Mouse (Mus musculus) lung, embryonic 16.5 days (tissue): ENCODE results near the gene Pax5. TPM values are rescaled to one million over a fixed set of nuclear protein-coding genes. Genes with fewer than 3 reads are reported as not detected.

Source experiments
- ATAC-seq: fragments of 200-750 bp; cut with Nextera tagmentation; 2 replicates; pipeline ENCODE4 v1.8.0; 2017; ENCODE audit warnings: low read depth, mild to moderate bottlenecking, moderate library complexity
- H3K27ac ChIP-seq: fragments of 300-500 bp; sonication (generic); 2 replicates; pipeline ENCODE4 v1.5.1; 2014; ENCODE audit warnings: mild to moderate bottlenecking, control low read depth, low read length
- H3K27me3 ChIP-seq: fragments of 300-500 bp; sonication (generic); 2 replicates; pipeline ENCODE4 v1.6.1; 2014; ENCODE audit warnings: low read depth, low read length, mixed read lengths; ENCODE audit not compliant: control insufficient read depth, insufficient read depth
- H3K36me3 ChIP-seq: fragments of 300-500 bp; sonication (generic); 2 replicates; pipeline ENCODE4 v1.6.1; 2014; ENCODE audit warnings: low read length; ENCODE audit not compliant: control insufficient read depth, insufficient read depth
- H3K4me1 ChIP-seq: fragments of 300-500 bp; sonication (generic); replicated peaks from 2 replicates; pipeline ENCODE4 v1.6.1; 2014; ENCODE audit warnings: low read length, mixed read lengths; ENCODE audit not compliant: control insufficient read depth, insufficient read depth
- H3K4me2 ChIP-seq: fragments of 300-500 bp; sonication (generic); 2 replicates; pipeline ENCODE4 v1.6.1; 2014; ENCODE audit warnings: low read depth, low read length, control low read depth
- H3K4me3 ChIP-seq: fragments of 300-500 bp; sonication (generic); 2 replicates; pipeline ENCODE4 v1.5.1; 2014; ENCODE audit warnings: mild to moderate bottlenecking, low read length, control low read depth
- H3K9ac ChIP-seq: fragments of 300-500 bp; sonication (generic); 2 replicates; pipeline ENCODE4 v1.6.1; 2014; ENCODE audit warnings: low read length, control low read depth
- H3K9me3 ChIP-seq: fragments of 300-500 bp; sonication (generic); 2 replicates; pipeline ENCODE4 v1.6.1; 2016; ENCODE audit warnings: low read length; ENCODE audit not compliant: control insufficient read depth
- WGBS: fragments of 180-500 bp; shearing (Covaris S2); extraction: QIAGEN DNeasy Blood & Tissue Kit; methylation state at CpG from one replicate; pipeline ENCODE4 v1.1.7; 2014; 5-methylcytosine and 5-hydroxymethylcytosine counted together
- polyA plus RNA-seq: library from polyadenylated mRNA; unstranded; fragments of >200 nt; fragmentation: Nextera tagmentation; extraction: Ambion mirVana; gene quantifications from 2 replicates; pipeline ENCODE4 v1.2.1, GENCODE M21; 2015

Gene Pax5
- polyA plus RNA-seq, 1 experiment from 2014 or later: not detected

DNA sequence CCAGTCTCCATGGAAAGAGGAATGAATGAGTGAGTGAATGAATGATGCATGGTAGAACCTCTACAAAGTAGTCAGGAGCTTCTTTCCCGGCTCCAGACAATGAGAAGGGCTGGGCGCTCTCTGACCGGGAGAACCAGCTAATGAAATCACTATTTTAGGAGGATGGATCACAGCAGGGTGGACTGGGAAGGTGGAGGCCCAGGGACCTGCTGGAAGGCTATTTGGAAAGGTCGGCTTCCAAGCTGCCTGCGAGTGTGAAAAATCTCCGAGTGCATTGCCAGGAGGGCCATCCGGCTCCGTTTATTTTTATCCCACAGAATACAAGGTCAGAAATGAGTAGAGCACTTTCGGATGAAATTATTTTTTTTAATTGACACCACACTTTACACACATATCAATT is 112.3 kb downstream of the Pax5 start:
- no peak overlapping the region for H3K27ac ChIP-seq
- no peak overlapping the region for H3K4me2 ChIP-seq
- no peaks in the 10 kb centered on the region for H3K27me3 ChIP-seq
- H3K9me3 ChIP-seq: no peaks in the 10 kb centered on the region
- ATAC-seq: no peak
- no peak overlapping the region for H3K4me3 ChIP-seq
- no peak overlapping the region for H3K9ac ChIP-seq
- H3K4me1 ChIP-seq: peaks cover 13% of the 10 kb centered on the region
- WGBS: 71% methylated on average over 9 of the region's 9 CpGs
- no peaks in the 10 kb centered on the region for H3K36me3 ChIP-seq

DNA sequence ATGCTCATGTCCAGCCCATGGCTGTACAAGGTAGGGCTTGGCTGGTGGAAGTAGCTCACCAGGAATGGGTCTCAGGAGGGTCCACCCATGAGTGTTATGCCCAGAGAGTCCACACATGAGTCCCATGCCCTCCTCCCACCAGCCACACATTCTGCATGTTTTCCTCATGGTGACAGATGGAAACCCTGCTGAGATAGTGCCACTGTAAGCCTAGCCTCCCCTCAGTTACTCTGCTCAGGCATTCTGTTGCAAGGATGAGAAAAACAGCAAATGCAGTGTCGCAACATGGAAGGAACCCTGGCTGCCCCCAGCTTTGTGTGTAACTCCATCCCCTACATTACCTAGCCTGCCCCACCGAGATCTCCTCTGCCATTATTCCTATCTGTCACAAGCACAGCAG is 117.2 kb downstream of the Pax5 start:
- no peak overlapping the region for H3K4me3 ChIP-seq
- no peaks in the 10 kb centered on the region for H3K9me3 ChIP-seq
- H3K4me1 ChIP-seq: no peaks in the 10 kb centered on the region
- no peaks in the 10 kb centered on the region for H3K36me3 ChIP-seq
- H3K4me2 ChIP-seq: no peak overlapping the region
- no peak overlapping the region for H3K27ac ChIP-seq
- no peaks in the 10 kb centered on the region for H3K27me3 ChIP-seq
- ATAC-seq: no peak
- no peak overlapping the region for H3K9ac ChIP-seq
- 85% methylated on average over 2 of the region's 2 CpGs for WGBS

DNA sequence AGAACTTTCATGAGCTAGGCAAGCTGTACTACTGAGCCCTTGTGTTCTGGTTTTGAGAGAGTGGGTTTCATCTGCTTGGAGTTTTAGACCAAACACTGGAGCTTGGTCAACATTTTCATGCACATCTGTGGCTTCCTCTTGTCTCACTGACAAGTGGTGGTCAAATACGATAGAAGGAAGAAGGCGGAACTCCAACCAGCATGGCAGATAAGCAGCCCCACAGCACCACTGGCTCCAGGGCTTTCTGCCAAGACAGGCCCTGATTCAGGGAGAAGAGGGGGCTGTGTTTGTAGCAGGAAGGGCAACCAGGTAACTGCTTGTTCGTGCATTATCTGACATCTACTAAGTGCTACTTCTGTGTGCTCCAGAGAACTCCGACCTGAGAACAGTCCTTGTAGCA is 127.6 kb downstream of the Pax5 start:
- H3K4me1 ChIP-seq: no peaks in the 10 kb centered on the region
- 41% methylated on average over 4 of the region's 4 CpGs for WGBS
- H3K9ac ChIP-seq: no peak overlapping the region
- no peaks in the 10 kb centered on the region for H3K9me3 ChIP-seq
- no peak for ATAC-seq
- no peaks in the 10 kb centered on the region for H3K27me3 ChIP-seq
- H3K4me3 ChIP-seq: no peak overlapping the region
- no peak overlapping the region for H3K4me2 ChIP-seq
- H3K36me3 ChIP-seq: no peaks in the 10 kb centered on the region
- H3K27ac ChIP-seq: no peak overlapping the region

DNA sequence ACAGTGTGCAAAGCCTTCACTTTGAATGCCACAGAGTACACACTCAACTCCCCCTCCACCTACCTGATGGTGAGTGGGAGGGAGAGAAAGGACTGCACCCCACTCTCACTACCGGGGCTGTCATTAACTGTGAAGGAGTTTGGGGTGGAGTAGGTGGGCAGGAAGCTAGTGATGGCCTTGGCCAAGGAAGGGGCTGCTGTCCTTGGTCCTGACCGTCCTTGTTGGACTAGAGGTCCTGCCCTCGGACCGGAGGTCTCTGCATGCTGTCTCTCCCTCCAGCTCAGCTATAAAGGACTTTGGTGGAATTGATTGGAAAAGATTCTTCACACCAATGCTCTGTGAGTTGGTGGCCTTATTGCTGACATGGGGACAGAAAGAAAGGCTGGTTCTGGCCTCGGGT is 131.7 kb downstream of the Pax5 start:
- H3K4me1 ChIP-seq: no peaks in the 10 kb centered on the region
- WGBS: 40% methylated on average over 5 of the region's 5 CpGs

DNA sequence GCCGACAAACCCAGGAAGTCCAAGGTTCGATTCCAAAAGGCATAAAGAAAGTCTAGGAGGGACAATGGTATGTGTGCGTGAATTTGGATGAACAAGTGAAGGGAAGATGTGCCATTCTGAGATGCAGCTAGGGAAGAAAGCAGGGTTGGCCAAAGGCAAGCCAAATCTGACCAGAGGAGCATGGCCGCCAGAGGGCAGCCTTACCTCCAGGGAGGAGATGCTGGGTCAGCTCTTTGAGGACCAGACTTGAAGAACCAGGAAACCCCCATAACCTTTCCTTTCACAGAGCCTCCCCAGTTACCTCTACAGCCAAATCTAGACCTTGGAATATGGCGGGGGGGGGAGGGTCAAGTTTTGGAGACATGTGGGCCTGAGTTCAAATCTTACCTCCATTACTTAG is 133.0 kb downstream of the Pax5 start:
- Histone ChIP-seq H3K36me3 (no peaks in the 10 kb centered on the region), H3K27me3 (no peaks in the 10 kb centered on the region), H3K9me3 (no peaks in the 10 kb centered on the region), H3K4me1 (no peaks in the 10 kb centered on the region), H3K4me2 (no peak overlapping the region), H3K27ac (no peak overlapping the region), H3K4me3 (no peak overlapping the region), H3K9ac (no peak overlapping the region)
- WGBS: 41% methylated on average over 5 of the region's 5 CpGs
- ATAC-seq: no peak

More for the DNA sequence above, 131.7 kb downstream of the Pax5 start:
- Histone ChIP-seq H3K27me3 (no peaks in the 10 kb centered on the region), H3K4me2 (no peak overlapping the region), H3K9me3 (no peaks in the 10 kb centered on the region), H3K27ac (no peak overlapping the region), H3K4me3 (no peak overlapping the region), H3K36me3 (no peaks in the 10 kb centered on the region), H3K9ac (no peak overlapping the region)
- no peak for ATAC-seq

DNA sequence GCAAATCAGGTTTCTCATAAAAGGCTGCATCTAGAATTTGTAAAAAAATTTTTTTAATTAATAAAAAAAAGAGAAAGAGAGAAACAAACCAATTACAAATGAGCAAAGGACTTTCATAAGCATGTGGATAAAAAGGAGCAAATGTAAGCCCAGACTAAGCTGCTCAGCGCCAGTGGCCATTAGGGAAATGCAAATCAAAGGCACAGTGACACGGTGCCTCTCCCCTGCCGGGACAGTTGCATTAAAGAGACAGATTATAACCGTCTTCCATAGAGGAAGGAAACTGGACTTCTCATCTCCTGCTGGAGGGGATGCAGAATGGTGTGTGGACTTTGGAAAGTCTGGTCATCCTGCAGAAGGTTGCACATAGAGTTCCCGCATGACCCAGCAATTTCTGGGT is 133.5 kb downstream of the Pax5 start:
- Histone ChIP-seq H3K4me2 (no peak overlapping the region), H3K27ac (no peak overlapping the region), H3K27me3 (no peaks in the 10 kb centered on the region), H3K9me3 (no peaks in the 10 kb centered on the region), H3K4me1 (no peaks in the 10 kb centered on the region), H3K4me3 (no peak overlapping the region), H3K36me3 (no peaks in the 10 kb centered on the region), H3K9ac (no peak overlapping the region)
- 38% methylated on average over 5 of the region's 5 CpGs for WGBS
- no peak for ATAC-seq

DNA sequence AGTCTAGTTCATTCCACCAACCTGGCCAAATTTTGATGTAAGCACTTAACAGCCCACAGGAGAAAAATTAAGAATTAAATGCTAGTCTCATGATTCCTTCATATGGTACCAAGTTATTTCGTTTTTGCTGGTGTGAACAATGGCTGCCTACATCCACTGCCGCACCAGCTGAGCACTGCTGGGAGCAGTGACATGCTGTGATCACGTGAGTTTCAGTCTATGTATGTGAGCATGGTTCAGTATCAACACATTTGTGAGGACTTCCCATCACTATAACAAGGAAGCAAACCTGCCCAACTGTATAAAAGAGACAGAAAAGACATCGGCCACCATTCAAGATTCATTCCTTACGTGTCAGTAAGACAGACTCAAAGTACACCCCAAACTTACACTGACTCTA is 137.3 kb downstream of the Pax5 start:
- Histone ChIP-seq H3K9me3 (no peaks in the 10 kb centered on the region), H3K4me2 (no peak overlapping the region), H3K36me3 (no peaks in the 10 kb centered on the region), H3K9ac (no peak overlapping the region), H3K4me3 (no peak overlapping the region), H3K4me1 (no peaks in the 10 kb centered on the region), H3K27me3 (no peaks in the 10 kb centered on the region), H3K27ac (no peak overlapping the region)
- WGBS: 73% methylated on average over 5 of the region's 5 CpGs
- no peak for ATAC-seq

DNA sequence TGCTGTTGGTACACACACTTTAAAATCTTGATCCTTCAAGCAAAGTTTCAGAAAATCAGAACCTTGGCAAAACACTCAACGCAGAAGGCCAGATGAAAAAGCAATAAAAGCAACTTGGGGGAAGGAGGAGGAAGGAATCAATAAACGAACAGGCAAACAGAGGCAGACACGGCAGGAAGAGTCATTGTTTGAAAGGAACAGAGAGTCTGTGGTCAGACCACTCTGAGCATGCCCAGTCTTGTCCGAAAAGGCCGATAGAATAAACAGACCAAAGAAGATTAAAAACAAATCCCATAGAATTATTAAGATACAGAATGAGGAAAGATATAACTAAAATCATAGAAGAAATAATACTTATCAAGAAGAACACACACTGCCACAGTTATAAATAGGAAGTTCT is 137.9 kb downstream of the Pax5 start:
- H3K36me3 ChIP-seq: no peaks in the 10 kb centered on the region
- H3K4me3 ChIP-seq: no peak overlapping the region
- ATAC-seq: no peak
- no peaks in the 10 kb centered on the region for H3K9me3 ChIP-seq
- 40% methylated on average over 5 of the region's 5 CpGs for WGBS
- H3K27ac ChIP-seq: no peak overlapping the region
- H3K9ac ChIP-seq: no peak overlapping the region
- no peaks in the 10 kb centered on the region for H3K4me1 ChIP-seq
- H3K27me3 ChIP-seq: no peaks in the 10 kb centered on the region
- no peak overlapping the region for H3K4me2 ChIP-seq

DNA sequence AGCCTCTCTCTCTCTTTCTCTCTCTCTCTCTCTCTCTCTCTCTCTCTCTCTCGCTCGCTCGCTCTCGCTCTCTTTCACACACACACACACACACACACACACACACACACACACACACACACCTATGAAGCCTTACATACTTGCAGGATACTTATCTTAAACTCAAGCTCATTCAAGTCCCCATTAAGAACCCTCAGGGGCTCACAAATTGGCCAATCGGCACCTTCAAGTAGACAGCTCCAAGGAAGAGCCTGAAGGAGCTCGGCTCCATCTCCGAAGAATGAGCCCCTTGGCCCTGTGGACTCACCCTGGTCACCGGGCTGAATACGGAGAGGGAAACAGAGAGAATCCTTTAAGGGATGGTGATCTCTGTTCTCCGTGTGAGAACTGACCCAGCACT is 141.1 kb downstream of the Pax5 start:
- no peaks in the 10 kb centered on the region for H3K36me3 ChIP-seq
- H3K9ac ChIP-seq: no peak overlapping the region
- 58% methylated on average over 10 of the region's 10 CpGs for WGBS
- no peaks in the 10 kb centered on the region for H3K9me3 ChIP-seq
- no peak overlapping the region for H3K4me2 ChIP-seq
- H3K27me3 ChIP-seq: peaks cover 8% of the 10 kb centered on the region
- peak; percentile 62; the same call in 1 of the 2 replicates for ATAC-seq
- no peaks in the 10 kb centered on the region for H3K4me1 ChIP-seq
- no peak overlapping the region for H3K4me3 ChIP-seq
- H3K27ac ChIP-seq: no peak overlapping the region

DNA sequence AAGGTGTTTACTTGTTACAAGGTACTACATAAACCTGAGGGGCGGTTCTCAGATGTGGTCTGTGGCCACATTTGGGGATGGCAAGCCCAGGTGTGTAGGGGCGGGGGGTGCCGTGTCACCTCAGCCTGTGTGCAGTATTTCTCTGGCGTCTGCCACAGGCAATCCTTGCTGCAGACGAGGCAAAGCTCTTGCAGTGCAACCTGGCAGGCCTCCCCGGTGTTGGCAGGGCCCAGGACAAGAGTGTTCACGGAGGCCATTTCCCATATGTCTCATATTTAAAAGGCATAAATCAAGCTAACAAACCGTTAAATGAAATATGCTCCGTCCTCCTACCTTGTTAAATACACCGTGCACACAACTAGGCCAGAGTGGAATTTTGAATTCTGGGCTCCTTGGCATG is 141.6 kb downstream of the Pax5 start:
- 61% methylated on average over 10 of the region's 10 CpGs for WGBS
- H3K36me3 ChIP-seq: no peaks in the 10 kb centered on the region
- no peak for ATAC-seq

More for the DNA sequence above, 141.6 kb downstream of the Pax5 start:
- H3K9me3 ChIP-seq: no peaks in the 10 kb centered on the region
- no peak overlapping the region for H3K4me3 ChIP-seq
- no peaks in the 10 kb centered on the region for H3K4me1 ChIP-seq
- peaks cover 9% of the 10 kb centered on the region for H3K27me3 ChIP-seq
- no peak overlapping the region for H3K4me2 ChIP-seq
- no peak overlapping the region for H3K27ac ChIP-seq
- H3K9ac ChIP-seq: no peak overlapping the region
